Mouse (Mus musculus): Measurements from ENCODE around the gene Sept5.

The Sept5 gene

GRCm38 (mm10) chr16:18642291-18642690 is 12.5 kb upstream of the Sept5 start:
- no peak for TF ChIP-seq GATA4 (IDR thresholded peaks at IDR 0.05; ENCODE audit: insufficient replicate concordance, low read length)

- TF ChIP-seq GATA4 (IDR thresholded peaks at IDR 0.05; ENCODE audit: insufficient replicate concordance, low read length) = no peak
These were observed 9.7 kb upstream of the Sept5 start for GRCm38 (mm10) chr16:18639382-18639929.

- no peak for TF ChIP-seq GATA4 (IDR thresholded peaks at IDR 0.05; ENCODE audit: insufficient replicate concordance, low read length)
These were observed 8.6 kb upstream of the Sept5 start for GRCm38 (mm10) chr16:18638396-18638795.

- no peak for TF ChIP-seq GATA4 (IDR thresholded peaks at IDR 0.05; ENCODE audit: insufficient replicate concordance, low read length)
These were observed 7.0 kb upstream of the Sept5 start for GRCm38 (mm10) chr16:18636804-18637203.

- TF ChIP-seq GATA4 (IDR thresholded peaks at IDR 0.05; ENCODE audit: insufficient replicate concordance, low read length) = no peak
These were observed 6.6 kb upstream of the Sept5 start for GRCm38 (mm10) chr16:18636401-18636800.

GRCm38 (mm10) chr16:18633333-18633732 is 3.6 kb upstream of the Sept5 start:
- no peak for TF ChIP-seq GATA4 (IDR thresholded peaks at IDR 0.05; ENCODE audit: insufficient replicate concordance, low read length)

GRCm38 (mm10) chr16:18632816-18633215 is 3.1 kb upstream of the Sept5 start:
- TF ChIP-seq GATA4 (IDR thresholded peaks at IDR 0.05; ENCODE audit: insufficient replicate concordance, low read length) = no peak

GRCm38 (mm10) chr16:18632059-18632458 is 2.3 kb upstream of the Sept5 start:
- no peak for TF ChIP-seq GATA4 (IDR thresholded peaks at IDR 0.05; ENCODE audit: insufficient replicate concordance, low read length)

GRCm38 (mm10) chr16:18631141-18631540 is 1.4 kb upstream of the Sept5 start:
- TF ChIP-seq GATA4 (IDR thresholded peaks at IDR 0.05; ENCODE audit: insufficient replicate concordance, low read length) = no peak

GRCm38 (mm10) chr16:18630291-18630690 is 537 bp upstream of the Sept5 start:
- no peak for TF ChIP-seq GATA4 (IDR thresholded peaks at IDR 0.05; ENCODE audit: insufficient replicate concordance, low read length)

GRCm38 (mm10) chr16:18628948-18629340 is 810 bp downstream of the Sept5 start:
- no peak for TF ChIP-seq GATA4 (IDR thresholded peaks at IDR 0.05; ENCODE audit: insufficient replicate concordance, low read length)

GRCm38 (mm10) chr16:18628206-18628947 is 1.4 kb downstream of the Sept5 start:
- no peak for TF ChIP-seq GATA4 (IDR thresholded peaks at IDR 0.05; ENCODE audit: insufficient replicate concordance, low read length)

GRCm38 (mm10) chr16:18627163-18627562 is 2.6 kb downstream of the Sept5 start:
- TF ChIP-seq GATA4 (IDR thresholded peaks at IDR 0.05; ENCODE audit: insufficient replicate concordance, low read length) = no peak

- no peak for TF ChIP-seq GATA4 (IDR thresholded peaks at IDR 0.05; ENCODE audit: insufficient replicate concordance, low read length)
These were observed 3.3 kb downstream of the Sept5 start, which contains the start of gene Gm49601 for GRCm38 (mm10) chr16:18626376-18626878. TSS of gene Gm49601 (minus strand) at chr16:18626427.

- no peak for TF ChIP-seq GATA4 (IDR thresholded peaks at IDR 0.05; ENCODE audit: insufficient replicate concordance, low read length)
These were observed 3.9 kb downstream of the Sept5 start for GRCm38 (mm10) chr16:18625791-18626311.

GRCm38 (mm10) chr16:18625097-18625496 is 4.7 kb downstream of the Sept5 start:
- no peak for TF ChIP-seq GATA4 (IDR thresholded peaks at IDR 0.05; ENCODE audit: insufficient replicate concordance, low read length)
